Mouse (Mus musculus): Measurements from ENCODE around the gene Afap1.

DNA sequence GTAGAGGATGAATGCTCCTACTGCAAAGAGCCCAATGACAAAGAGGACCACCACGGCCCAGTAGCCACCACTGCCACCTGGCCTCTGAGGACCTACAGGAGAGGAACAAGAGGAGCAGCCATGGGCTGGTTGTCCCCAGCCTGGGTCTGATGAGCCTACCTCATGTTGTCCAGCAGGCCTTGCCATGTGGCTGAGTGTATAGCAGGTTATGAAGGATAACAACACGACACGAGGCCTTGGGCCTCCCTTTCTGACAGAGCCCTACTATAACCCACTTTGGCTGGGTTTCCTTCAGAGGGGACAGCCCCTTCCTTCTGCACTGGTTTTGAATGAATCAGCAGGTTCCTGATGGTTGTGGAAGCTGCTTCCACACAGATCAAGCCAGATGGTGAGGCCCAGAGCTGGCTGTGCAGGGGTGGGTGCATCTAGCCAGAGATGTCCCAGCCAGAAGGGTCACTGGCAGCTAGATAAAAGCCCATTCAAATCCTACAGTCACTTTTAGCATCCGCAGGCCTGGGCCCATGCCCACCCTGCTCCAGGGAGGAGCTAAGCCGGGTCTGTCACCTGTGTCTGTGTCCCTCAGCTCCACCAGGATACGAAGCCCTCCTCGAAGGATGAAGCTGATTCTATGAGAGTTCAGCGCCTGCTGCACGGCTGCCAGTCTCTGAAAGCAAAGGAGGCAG, 131.0 kb downstream of the Afap1 start:
- no peak for TF ChIP-seq CTCF (conservative IDR thresholded peaks at IDR 0.05; ENCODE audit: low read length)
- no peak for TF ChIP-seq NANOG (IDR thresholded peaks at IDR 0.05; ENCODE audit: borderline replicate concordance, low read length)

Measured in E14TG2a.4 (cell line).